Mouse (Mus musculus): ENCODE results near the gene BC024063.

- TF ChIP-seq ZNF384 (IDR thresholded peaks at IDR 0.05; ENCODE audit: low read depth, low read length) = no peak
- no peak for TF ChIP-seq MAFK (IDR thresholded peaks at IDR 0.05; ENCODE audit: insufficient read depth, low read depth, low read length)
- TF ChIP-seq ZC3H11A (IDR thresholded peaks at IDR 0.05; ENCODE audit: borderline replicate concordance, low read depth, low read length) = no peak
Observed at GRCm38 (mm10) chr10:82117206-82117605, 34.1 kb downstream of the BC024063 start.

Data from ES-E14 (cell line).